Mouse (Mus musculus): ENCODE results near the gene Col4a3. TPM values are rescaled to one million over a fixed set of nuclear protein-coding genes. Genes with fewer than 3 reads are reported as not detected.

Gene Col4a3
- total and polyA plus RNA-seq, 2 experiments from 2014 or later, result 0.08 to 0.63 TPM

- ATAC-seq (ENCODE audit: insufficient read depth, low read depth) (no peak), DNase-seq (ENCODE audit: low spot score) (no peak)
- H3K9ac ChIP-seq (replicated peaks; ENCODE audit: low read depth, low read length), result no peak overlapping the region
- no peak overlapping the region for H3K4me2 ChIP-seq (ENCODE audit: low read depth, low read length)
- H3K27ac ChIP-seq (ENCODE audit: low read depth), result no peak overlapping the region; the same call in 1 of the 2 replicates
- no peaks in the 10 kb centered on the region for H3K4me1 ChIP-seq (ENCODE audit: control insufficient read depth, insufficient read depth)
- H3K36me3 ChIP-seq (replicated peaks; ENCODE audit: control insufficient read depth, insufficient read depth, low read length), result no peaks in the 10 kb centered on the region
- 44% methylated on average over 9 of the region's 9 CpGs for WGBS
- no peak overlapping the region for H3K4me3 ChIP-seq (ENCODE audit: low read depth, low read length)
- no peak for TF ChIP-seq EP300 (IDR thresholded peaks at IDR 0.05; ENCODE audit: low read depth)
- no peaks in the 10 kb centered on the region for H3K9me3 ChIP-seq (replicated peaks; ENCODE audit: control insufficient read depth, low read length)
- H3K27me3 ChIP-seq (ENCODE audit: control insufficient read depth, insufficient read depth, low read length), result no peaks in the 10 kb centered on the region
Measured at GRCm38 (mm10) chr1:82608646-82609262, 22.0 kb downstream of the Col4a3 start.

DNA sequence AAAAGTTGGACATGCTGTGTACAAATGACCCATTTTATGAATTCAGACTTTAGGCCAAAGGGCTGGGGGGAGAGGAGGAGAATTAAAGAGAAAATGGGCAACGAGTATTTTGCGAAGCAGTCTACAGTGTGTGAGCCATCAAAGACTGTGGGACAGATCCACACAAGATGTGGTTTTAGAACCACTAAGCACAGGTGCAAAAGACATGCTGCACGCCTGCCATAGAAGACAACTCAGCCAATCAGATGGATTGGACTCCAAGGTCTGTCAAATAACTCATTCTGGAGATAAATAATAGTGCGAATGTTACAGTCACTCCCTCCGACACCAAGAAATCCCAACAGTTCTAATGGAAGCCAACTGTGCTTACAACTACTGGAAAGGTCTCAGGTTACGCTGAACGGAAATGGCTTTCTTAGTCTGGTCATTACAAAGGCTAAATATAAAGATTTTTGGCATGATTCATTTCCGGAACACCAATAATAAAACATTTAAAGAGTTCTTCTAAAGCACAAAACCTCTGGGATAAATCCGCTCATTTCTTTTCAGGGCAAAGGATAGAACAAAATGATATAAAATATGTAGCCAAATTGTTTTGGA lies 25.4 kb downstream of the Col4a3 start:
- no peak for DNase-seq (ENCODE audit: low spot score)
- Histone ChIP-seq H3K9ac (replicated peaks; ENCODE audit: low read depth, low read length) (no peak overlapping the region), H3K4me2 (ENCODE audit: low read depth, low read length) (no peak overlapping the region), H3K27ac (ENCODE audit: low read depth) (no peak overlapping the region), H3K9me3 (replicated peaks; ENCODE audit: control insufficient read depth, low read length) (no peaks in the 10 kb centered on the region), H3K36me3 (replicated peaks; ENCODE audit: control insufficient read depth, insufficient read depth, low read length) (no peaks in the 10 kb centered on the region), H3K4me3 (ENCODE audit: low read depth, low read length) (no peak overlapping the region), H3K4me1 (ENCODE audit: control insufficient read depth, insufficient read depth) (no peaks in the 10 kb centered on the region), H3K27me3 (ENCODE audit: control insufficient read depth, insufficient read depth, low read length) (no peaks in the 10 kb centered on the region)
- 80% methylated on average over 9 of the region's 9 CpGs for WGBS
- no peak for TF ChIP-seq CTCF (IDR thresholded peaks at IDR 0.05; ENCODE audit: low read depth)
- TF ChIP-seq EP300 (IDR thresholded peaks at IDR 0.05; ENCODE audit: low read depth), result no peak
- no peak for ATAC-seq (ENCODE audit: insufficient read depth, low read depth)

GRCm38 (mm10) chr1:82618001-82618400 lies 31.3 kb downstream of the Col4a3 start:
- Histone ChIP-seq H3K4me3 (ENCODE audit: low read depth, low read length) (no peak overlapping the region), H3K36me3 (replicated peaks; ENCODE audit: control insufficient read depth, insufficient read depth, low read length) (no peaks in the 10 kb centered on the region), H3K9me3 (replicated peaks; ENCODE audit: control insufficient read depth, low read length) (no peaks in the 10 kb centered on the region), H3K9ac (replicated peaks; ENCODE audit: low read depth, low read length) (no peak overlapping the region), H3K27me3 (ENCODE audit: control insufficient read depth, insufficient read depth, low read length) (no peaks in the 10 kb centered on the region), H3K4me2 (ENCODE audit: low read depth, low read length) (no peak overlapping the region), H3K27ac (ENCODE audit: low read depth) (no peak overlapping the region), H3K4me1 (ENCODE audit: control insufficient read depth, insufficient read depth) (no peaks in the 10 kb centered on the region)
- no peak for ATAC-seq (ENCODE audit: insufficient read depth, low read depth)
- TF ChIP-seq CTCF (IDR thresholded peaks at IDR 0.05; ENCODE audit: low read depth) (no peak), EP300 (IDR thresholded peaks at IDR 0.05; ENCODE audit: low read depth) (no peak)
- WGBS, result 67% methylated on average over 5 of the region's 5 CpGs
- DNase-seq (ENCODE audit: low spot score), result no peak

DNA sequence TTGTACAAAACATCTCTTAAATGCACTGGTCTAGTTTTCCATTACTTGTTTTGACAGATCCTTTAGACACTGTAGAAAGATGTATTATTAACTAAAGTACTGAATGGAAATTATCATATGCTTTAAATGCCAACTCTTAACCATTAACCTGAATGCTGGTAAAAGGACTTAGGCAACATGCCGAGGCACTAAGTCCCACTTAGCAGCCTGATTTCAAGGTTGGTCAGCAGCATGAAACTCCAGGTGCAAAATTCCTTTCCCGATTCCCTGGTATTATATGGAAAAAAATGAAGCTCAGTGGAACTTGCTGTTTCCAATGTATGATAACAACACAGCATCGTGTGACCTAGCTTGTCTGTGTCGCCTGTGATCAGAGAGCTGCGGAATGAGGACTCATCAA lies 31.9 kb downstream of the Col4a3 start:
- Histone ChIP-seq H3K9ac (replicated peaks; ENCODE audit: low read depth, low read length) (no peak overlapping the region), H3K27ac (ENCODE audit: low read depth) (no peak overlapping the region), H3K9me3 (replicated peaks; ENCODE audit: control insufficient read depth, low read length) (no peaks in the 10 kb centered on the region), H3K4me2 (ENCODE audit: low read depth, low read length) (no peak overlapping the region), H3K27me3 (ENCODE audit: control insufficient read depth, insufficient read depth, low read length) (no peaks in the 10 kb centered on the region), H3K36me3 (replicated peaks; ENCODE audit: control insufficient read depth, insufficient read depth, low read length) (no peaks in the 10 kb centered on the region), H3K4me1 (ENCODE audit: control insufficient read depth, insufficient read depth) (no peaks in the 10 kb centered on the region), H3K4me3 (ENCODE audit: low read depth, low read length) (no peak overlapping the region)
- 75% methylated on average over 5 of the region's 5 CpGs for WGBS
- TF ChIP-seq EP300 (IDR thresholded peaks at IDR 0.05; ENCODE audit: low read depth) (no peak), CTCF (IDR thresholded peaks at IDR 0.05; ENCODE audit: low read depth) (no peak)
- no peak for DNase-seq (ENCODE audit: low spot score)
- no peak for ATAC-seq (ENCODE audit: insufficient read depth, low read depth)

GRCm38 (mm10) chr1:82619981-82620380 lies 33.3 kb downstream of the Col4a3 start:
- H3K27me3 ChIP-seq (ENCODE audit: control insufficient read depth, insufficient read depth, low read length), result no peaks in the 10 kb centered on the region
- H3K27ac ChIP-seq (ENCODE audit: low read depth), result no peak overlapping the region
- H3K36me3 ChIP-seq (replicated peaks; ENCODE audit: control insufficient read depth, insufficient read depth, low read length), result no peaks in the 10 kb centered on the region
- ATAC-seq (ENCODE audit: insufficient read depth, low read depth) (no peak), DNase-seq (ENCODE audit: low spot score) (no peak)
- no peaks in the 10 kb centered on the region for H3K4me1 ChIP-seq (ENCODE audit: control insufficient read depth, insufficient read depth)
- H3K4me3 ChIP-seq (ENCODE audit: low read depth, low read length), result no peak overlapping the region
- no peaks in the 10 kb centered on the region for H3K9me3 ChIP-seq (replicated peaks; ENCODE audit: control insufficient read depth, low read length)
- H3K9ac ChIP-seq (replicated peaks; ENCODE audit: low read depth, low read length), result no peak overlapping the region
- 79% methylated on average over 5 of the region's 5 CpGs for WGBS
- no peak overlapping the region for H3K4me2 ChIP-seq (ENCODE audit: low read depth, low read length)
- TF ChIP-seq EP300 (IDR thresholded peaks at IDR 0.05; ENCODE audit: low read depth) (no peak), CTCF (IDR thresholded peaks at IDR 0.05; ENCODE audit: low read depth) (no peak)

DNA sequence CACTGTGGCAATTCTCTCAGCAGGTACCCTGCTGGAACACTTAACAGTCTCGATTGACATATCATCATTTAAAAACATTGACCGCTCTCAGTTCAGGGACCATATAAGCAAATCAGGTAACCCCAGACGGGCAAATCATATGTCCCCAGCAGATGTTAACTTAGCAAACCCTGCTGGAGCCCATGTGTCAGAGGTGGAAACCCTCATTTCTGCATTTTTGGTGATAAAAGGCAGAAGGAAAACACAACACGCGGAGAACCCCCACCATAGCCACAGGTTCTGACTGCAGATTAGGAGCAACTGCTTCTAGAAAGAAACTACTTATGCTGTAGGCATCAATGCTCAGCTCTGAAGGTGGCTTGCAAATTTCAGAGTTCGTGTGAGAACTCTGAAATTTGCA lies 38.2 kb downstream of the Col4a3 start:
- DNase-seq (ENCODE audit: low spot score), result no peak
- Histone ChIP-seq H3K27me3 (ENCODE audit: control insufficient read depth, insufficient read depth, low read length) (no peaks in the 10 kb centered on the region), H3K36me3 (replicated peaks; ENCODE audit: control insufficient read depth, insufficient read depth, low read length) (no peaks in the 10 kb centered on the region), H3K9ac (replicated peaks; ENCODE audit: low read depth, low read length) (no peak overlapping the region), H3K4me3 (ENCODE audit: low read depth, low read length) (no peak overlapping the region), H3K4me2 (ENCODE audit: low read depth, low read length) (no peak overlapping the region), H3K27ac (ENCODE audit: low read depth) (no peak overlapping the region), H3K4me1 (ENCODE audit: control insufficient read depth, insufficient read depth) (no peaks in the 10 kb centered on the region), H3K9me3 (replicated peaks; ENCODE audit: control insufficient read depth, low read length) (no peaks in the 10 kb centered on the region)
- TF ChIP-seq EP300 (IDR thresholded peaks at IDR 0.05; ENCODE audit: low read depth), result no peak
- no peak for TF ChIP-seq CTCF (IDR thresholded peaks at IDR 0.05; ENCODE audit: low read depth)
- WGBS, result 73% methylated on average over 6 of the region's 6 CpGs
- no peak for ATAC-seq (ENCODE audit: insufficient read depth, low read depth)

All from heart, postnatal 0 days (tissue).